In genomic region chr19:44314871-44315414, GRCm38 (mm10) we compare ENCODE assay signal across 8 mouse cellular contexts. TPM values are rescaled to one million over a fixed set of nuclear protein-coding genes. Genes with fewer than 3 reads are reported as not detected.
DNase-seq lines count a peak whose midpoint lies in the region; ATAC-seq and TF ChIP-seq lines count a peak whose summit lies in the region.

No protein-coding gene starts in this region.

- peak; percentile 34; the same call in 1 of the 2 replicates for ATAC-seq in liver, embryonic 12.5 days

- 0 out of 2 replicates have a peak, but pooled peaks have one; percentile 42 for TF ChIP-seq POLR2A in cerebellum, adult 2 months (IDR thresholded peaks at IDR 0.05; ENCODE audit: borderline replicate concordance, insufficient read depth, low read length)

- 0 out of 2 replicates have a peak, but pooled peaks cover 5% of the 10 kb centered on the region for H3K9me3 ChIP-seq in liver, embryonic 12.5 days (replicated peaks)

- H3K4me2 ChIP-seq in liver, embryonic 12.5 days, result peak overlapping the region; percentile 81

- H3K36me3 ChIP-seq in liver, embryonic 12.5 days, result no peaks in the 10 kb centered on the region

- H3K27me3 ChIP-seq in cerebellum, adult 2 months (ENCODE audit: control insufficient read depth, insufficient read depth, low read length), result no peaks in the 10 kb centered on the region
- H3K27me3 ChIP-seq in liver, embryonic 12.5 days (replicated peaks), result 0 out of 2 replicates have a peak, but pooled peaks cover 3% of the 10 kb centered on the region

- under 1% methylated on average over 11 of the region's 11 CpGs for WGBS in cerebellum, adult 2 months
- 3% methylated on average over 11 of the region's 11 CpGs for WGBS in liver, embryonic 12.5 days (ENCODE audit: insufficient replicate concordance)

- H3K27ac ChIP-seq in cerebellum, adult 2 months (ENCODE audit: insufficient read depth, low read length), result peak overlapping the region; percentile 91
- H3K27ac ChIP-seq in liver, embryonic 12.5 days, result peak overlapping the region; percentile 41; the same call in 1 of the 2 replicates

- DNase-seq in urinary bladder, postnatal 14 days (ENCODE audit: low spot score), result peak; percentile 59
- no peak for DNase-seq in urinary bladder, postnatal 10 days (ENCODE audit: low spot score)
- DNase-seq in cerebellum, adult 2 months, result no peak
- peak; percentile 25 for DNase-seq in gastrocnemius, postnatal 25 days
- DNase-seq in induced T-regulatory cell, adult 2 months (ENCODE audit: low read depth), result peak; percentile 73
- DNase-seq in natural killer cell, adult 2 months (ENCODE audit: low spot score in 2 of 2), result peak; percentile 16 to 20
- no peak for DNase-seq in thymus, postnatal 36 days

- peaks cover 3% of the 10 kb centered on the region; the same call in 1 of the 2 replicates for H3K4me1 ChIP-seq in cerebellum, adult 2 months (ENCODE audit: control insufficient read depth, insufficient read depth, low read length)
- H3K4me1 ChIP-seq in liver, embryonic 12.5 days, result peaks cover 48% of the 10 kb centered on the region

- TF ChIP-seq CTCF in cerebellum, adult 2 months (IDR thresholded peaks at IDR 0.05; ENCODE audit: borderline replicate concordance, insufficient read depth, low read depth, low read length), result no peak

- H3K9ac ChIP-seq in liver, embryonic 12.5 days, result peak overlapping the region; percentile 40

- H3K4me3 ChIP-seq in cerebellum, adult 2 months (replicated peaks; ENCODE audit: insufficient read depth, low read depth, low read length), result peak overlapping the region; percentile 90
- H3K4me3 ChIP-seq in liver, embryonic 12.5 days, result peak overlapping the region; percentile 57

RNA-seq across cellular contexts. Expression of gene Scd4, which starts 17.9 kb away (rescaled TPM):
- 0.18 and 0.22 TPM in 2 replicates for polyA plus RNA-seq in cerebellum, adult 2 months (2012; rRNA removed)
- under 1 TPM; 0.15 to 0.16 TPM for total RNA-seq in gastrocnemius, postnatal 25 days (2021)
- polyA plus RNA-seq in liver, embryonic 12.5 days (2016; fragmentation: Nextera tagmentation; extraction: Ambion mirVana), result 0.04 TPM in 1 of 2 replicates, not detected in the other

RNA-seq across cellular contexts. Expression of gene Scd2, which starts 21.5 kb away (rescaled TPM):
- polyA plus RNA-seq in cerebellum, adult 2 months (2012; rRNA removed), result 695 and 743 TPM in 2 replicates
- total RNA-seq in gastrocnemius, postnatal 25 days (2021), result 10 to 100 TPM; 11.8 to 12.5 TPM
- 136 and 148 TPM in 2 replicates for polyA plus RNA-seq in liver, embryonic 12.5 days (2016; fragmentation: Nextera tagmentation; extraction: Ambion mirVana)

Comparison
In these comparisons a context has a peak if more than half of its experiments do, and no peak if none do; other contexts are left out.
1. DNase-seq: peak in urinary bladder, postnatal 14 days (single experiment), gastrocnemius, postnatal 25 days (single experiment), induced T-regulatory cell, adult 2 months (single experiment) and natural killer cell, adult 2 months (2 of 2); none in urinary bladder, postnatal 10 days (single experiment), cerebellum, adult 2 months (0 of 2) and thymus, postnatal 36 days (0 of 2).